In the genomic region with DNA sequence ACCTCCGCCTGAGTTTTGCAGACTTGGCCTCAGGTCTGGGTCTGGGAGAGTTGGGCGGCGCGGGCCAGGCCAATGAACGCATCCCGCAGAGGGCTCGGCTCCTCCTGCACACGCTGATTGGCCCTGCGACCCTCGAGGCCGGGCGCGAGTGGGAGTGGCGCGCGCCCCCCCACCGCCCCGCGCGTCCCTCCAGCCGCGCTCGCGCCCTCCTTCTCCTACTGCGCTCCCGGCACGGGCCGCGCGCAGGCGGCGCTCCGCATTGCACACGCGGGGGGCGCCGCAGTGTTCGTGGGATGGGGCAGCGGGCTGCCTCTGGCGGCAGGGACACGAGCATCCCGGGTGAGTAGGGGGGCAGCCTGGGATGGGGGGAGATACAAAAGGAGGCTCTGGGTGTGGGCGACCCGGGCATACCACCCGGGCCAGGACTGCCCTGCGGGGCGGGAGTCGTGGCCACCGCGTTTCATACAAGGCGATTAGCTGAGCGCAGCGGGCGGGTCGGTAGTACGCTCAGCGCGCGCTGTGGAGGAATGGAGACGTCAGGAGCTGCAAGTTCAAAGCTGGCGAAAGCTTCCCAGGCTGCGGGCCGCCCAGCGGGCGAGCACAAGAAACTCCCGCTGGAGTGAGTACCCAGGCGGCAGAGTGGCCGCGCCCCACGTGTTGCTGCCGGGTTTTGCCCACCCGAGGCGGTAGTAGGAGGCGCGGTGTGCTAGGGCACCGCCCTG, we compare ENCODE assay signal across 8 mouse cellular contexts. TPM values are rescaled to one million over a fixed set of nuclear protein-coding genes. Genes with fewer than 3 reads are reported as not detected.
DNase-seq lines count a peak whose midpoint lies in the region; ATAC-seq and TF ChIP-seq lines count a peak whose summit lies in the region.

A gene (plus strand): TSS at position 184 of the 722 bp plus-strand sequence.

- DNase-seq in adrenal gland, adult 2 months, result peak; percentile 90
- peak; percentile 69 for DNase-seq in embryo, embryonic 11.5 days (ENCODE audit: low read depth, low spot score)
- peak; percentile 86 for DNase-seq in limb, embryonic 10.5 days (ENCODE audit: low spot score)
- peak; percentile 84 for DNase-seq in midbrain, embryonic 10.5 days (ENCODE audit: low spot score)
- peak; percentile 29 for DNase-seq in skeletal muscle tissue, adult 2 months (ENCODE audit: low read depth, low spot score)
- no peak for DNase-seq in B cell, adult 2 months

- ATAC-seq in granulocyte monocyte progenitor cell, adult 5-6 weeks (replicated peaks; ENCODE audit: poor library complexity, severe bottlenecking), result peak; percentile 91
- peak; percentile 86 for ATAC-seq in intestine, postnatal 0 days

- H3K9ac ChIP-seq in intestine, postnatal 0 days (ENCODE audit: low read depth, low read length), result peak within 1 kb of the TSS; percentile 46; the same call in 1 of the 2 replicates

- under 1% methylated on average over 76 of the region's 76 CpGs for WGBS in intestine, postnatal 0 days
- WGBS in limb, embryonic 10.5 days, result under 1% methylated on average over 76 of the region's 76 CpGs
- under 1% methylated on average over 76 of the region's 76 CpGs for WGBS in midbrain, embryonic 10.5 days

- H3K36me3 ChIP-seq in intestine, postnatal 0 days (ENCODE audit: control insufficient read depth, insufficient read depth), result no peaks in the 10 kb centered on the region
- H3K36me3 ChIP-seq in limb, embryonic 10.5 days, result no peaks in the 10 kb centered on the region
- no peaks in the 10 kb centered on the region for H3K36me3 ChIP-seq in midbrain, embryonic 10.5 days

- H3K9me3 ChIP-seq in intestine, postnatal 0 days (ENCODE audit: control insufficient read depth), result no peaks in the 10 kb centered on the region
- no peaks in the 10 kb centered on the region for H3K9me3 ChIP-seq in limb, embryonic 10.5 days (replicated peaks)
- no peaks in the 10 kb centered on the region for H3K9me3 ChIP-seq in midbrain, embryonic 10.5 days (replicated peaks)

- peak within 1 kb of the TSS; percentile 99 for H3K4me2 ChIP-seq in intestine, postnatal 0 days (replicated peaks; ENCODE audit: low read depth)

- no peaks in the 10 kb centered on the region for H3K27me3 ChIP-seq in intestine, postnatal 0 days (replicated peaks; ENCODE audit: control insufficient read depth, insufficient read depth, low read length)
- peaks cover 14% of the 10 kb centered on the region for H3K27me3 ChIP-seq in limb, embryonic 10.5 days (ENCODE audit: low read depth, poor library complexity, severe bottlenecking)
- H3K27me3 ChIP-seq in midbrain, embryonic 10.5 days (ENCODE audit: low read depth, poor library complexity, severe bottlenecking), result peaks cover 46% of the 10 kb centered on the region

- H3K4me1 ChIP-seq in intestine, postnatal 0 days (replicated peaks; ENCODE audit: control insufficient read depth, insufficient read depth, low read length), result 0 out of 2 replicates have a peak, but pooled peaks cover 6% of the 10 kb centered on the region
- H3K4me1 ChIP-seq in limb, embryonic 10.5 days, result peaks cover 20% of the 10 kb centered on the region
- peaks cover 24% of the 10 kb centered on the region for H3K4me1 ChIP-seq in midbrain, embryonic 10.5 days

- no peak within 1 kb of the TSS for H3K27ac ChIP-seq in intestine, postnatal 0 days (ENCODE audit: low read depth, low read length)
- peak within 1 kb of the TSS; percentile 82 for H3K27ac ChIP-seq in limb, embryonic 10.5 days
- peak within 1 kb of the TSS; percentile 81 for H3K27ac ChIP-seq in midbrain, embryonic 10.5 days (replicated peaks)

- H3K4me3 ChIP-seq in intestine, postnatal 0 days (ENCODE audit: low read depth, low read length), result peak within 1 kb of the TSS; percentile 65
- H3K4me3 ChIP-seq in limb, embryonic 10.5 days, result peak within 1 kb of the TSS; percentile 73
- H3K4me3 ChIP-seq in midbrain, embryonic 10.5 days, result peak within 1 kb of the TSS; percentile 77

- TF ChIP-seq CTCF in intestine, postnatal 0 days (IDR thresholded peaks at IDR 0.05; ENCODE audit: low read depth), result peak; percentile 28; the same call in 1 of the 2 replicates

RNA-seq across cellular contexts. Expression of the gene that starts here (rescaled TPM):
- 10 to 100 TPM in 1 of 2 experiments, 1 to 10 TPM in 1; 7.3 to 26.6 TPM for total RNA-seq in adrenal gland, adult 2 months (2021)
- 40.8 and 62.2 TPM in 2 replicates for polyA plus RNA-seq in adrenal gland, adult 2 months (2012; rRNA removed)
- total RNA-seq in granulocyte monocyte progenitor cell, adult 5-6 weeks (2014; fragmentation: Nextera tagmentation), result not detected in 2 replicates
- total RNA-seq in granulocyte monocyte progenitor cell, adult 5-6 weeks (2017), result 2.3 TPM in 1 of 2 replicates, not detected in the other
- polyA plus RNA-seq in intestine, postnatal 0 days (2015; fragmentation: Nextera tagmentation; extraction: Ambion mirVana), result 1.9 and 2.7 TPM in 2 replicates
- 4.6 and 5.8 TPM in 2 replicates for polyA plus RNA-seq in limb, embryonic 10.5 days (2016; fragmentation: Nextera tagmentation; extraction: Ambion mirVana)
- 4.3 and 5.2 TPM in 2 replicates for polyA plus RNA-seq in midbrain, embryonic 10.5 days (2016; fragmentation: Nextera tagmentation; extraction: Ambion mirVana)

Comparison
In these comparisons a context has a peak if more than half of its experiments do, and no peak if none do; other contexts are left out.
1. DNase-seq: peak in adrenal gland, adult 2 months (single experiment), embryo, embryonic 11.5 days (single experiment), limb, embryonic 10.5 days (single experiment), midbrain, embryonic 10.5 days (single experiment) and skeletal muscle tissue, adult 2 months (single experiment); none in B cell, adult 2 months (0 of 2).
2. Peak in every context shown above with its lines, with median percentiles within 50 percentile points of each other: H3K4me3 ChIP-seq.